Mouse (Mus musculus) megakaryocyte, embryonic 14.5 days (primary cell): Measurements from ENCODE around the gene Entpd1.

Experiments used
- FLI1 ChIP-seq: IDR thresholded peaks from 2 replicates; pipeline ENCODE4 v1.6.1; 2012; ENCODE audit warnings: low read length, inconsistent platforms, mixed read lengths
- GATA1 ChIP-seq: IDR thresholded peaks from 3 replicates; pipeline ENCODE4 v1.6.1; 2012; ENCODE audit warnings: mixed read lengths, low read length, inconsistent platforms, borderline replicate concordance

DNA sequence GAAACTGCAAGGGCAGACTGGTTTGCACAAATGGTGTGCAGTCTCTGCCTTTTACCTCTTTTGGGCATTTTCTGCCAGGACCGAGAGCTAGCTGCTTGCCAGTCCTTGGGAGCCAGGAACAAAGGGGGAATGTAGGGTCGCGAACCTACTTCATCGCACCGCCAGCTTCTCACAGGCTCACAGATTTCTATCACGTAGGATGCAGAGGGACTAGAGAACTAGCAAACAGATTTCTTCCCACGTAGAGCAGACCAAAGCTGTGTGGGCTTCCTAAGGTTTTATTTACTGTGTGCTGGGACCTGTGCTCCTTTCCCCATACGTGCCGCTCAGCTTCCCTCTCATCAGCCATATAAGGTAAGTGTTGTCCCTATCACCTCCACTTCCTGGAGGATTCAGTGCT lies 48.3 kb downstream of the Entpd1 start:
- no peak for TF ChIP-seq GATA1
- no peak for TF ChIP-seq FLI1
